Mouse (Mus musculus): ENCODE measurements at regions not wholly inside any gene's neighbourhood (a gene's known extent, or its start where the extent isn't known, plus 50 kb on each side); places are given as distances from the start of the nearest gene placed in this dataset.

- TF ChIP-seq POLR2A (IDR thresholded peaks at IDR 0.05; ENCODE audit: control insufficient read depth in 1 of 2, insufficient read depth in 1 of 2, low read depth in 1 of 2, low read length in 2 of 2, poor library complexity in 1 of 2) (no peak), POLR2AphosphoS5 (IDR thresholded peaks at IDR 0.05; ENCODE audit: borderline replicate concordance, low read depth, low read length) (no peak), CTCF (IDR thresholded peaks at IDR 0.05 in 2 of 3, conservative IDR thresholded peaks at IDR 0.05 in 1 of 3; ENCODE audit: control insufficient read depth in 1 of 3, insufficient read depth in 1 of 3, low read depth in 2 of 3, low read length in 3 of 3, poor library complexity in 1 of 3, severe bottlenecking in 1 of 3) (no peak), ZKSCAN1 (IDR thresholded peaks at IDR 0.05; ENCODE audit: low read depth, low read length) (no peak), SMC3 (IDR thresholded peaks at IDR 0.05; ENCODE audit: low read depth, low read length) (no peak), KAT2A (conservative IDR thresholded peaks at IDR 0.05; ENCODE audit: low read depth, low read length) (no peak), MAFK (IDR thresholded peaks at IDR 0.05; ENCODE audit: borderline replicate concordance, low read depth, low read length) (no peak), MEF2A (IDR thresholded peaks at IDR 0.05; ENCODE audit: extremely low read depth, insufficient replicate concordance, low read depth, low read length, poor library complexity, severe bottlenecking) (no peak), ELF1 (IDR thresholded peaks at IDR 0.05; ENCODE audit: low read depth, low read length) (no peak), GATA1 (IDR thresholded peaks at IDR 0.05; ENCODE audit: low read depth, low read length) (no peak)
These were observed 385.1 kb upstream of the Tmpo start for GRCm38 (mm10) chr10:91566116-91566774.
